Mouse (Mus musculus): ENCODE measurements at regions not wholly inside any gene's neighbourhood (a gene's known extent, or its start where the extent isn't known, plus 50 kb on each side); places are given as distances from the start of the nearest gene placed in this dataset.

GRCm38 (mm10) chr6:148598746-148599337 lies 154.7 kb upstream of the Tmtc1 start:
- TF ChIP-seq CTCF (IDR thresholded peaks at IDR 0.05; ENCODE audit: low read depth) (no peak), EP300 (IDR thresholded peaks at IDR 0.05; ENCODE audit: low read depth) (no peak)
